In the genomic region with DNA sequence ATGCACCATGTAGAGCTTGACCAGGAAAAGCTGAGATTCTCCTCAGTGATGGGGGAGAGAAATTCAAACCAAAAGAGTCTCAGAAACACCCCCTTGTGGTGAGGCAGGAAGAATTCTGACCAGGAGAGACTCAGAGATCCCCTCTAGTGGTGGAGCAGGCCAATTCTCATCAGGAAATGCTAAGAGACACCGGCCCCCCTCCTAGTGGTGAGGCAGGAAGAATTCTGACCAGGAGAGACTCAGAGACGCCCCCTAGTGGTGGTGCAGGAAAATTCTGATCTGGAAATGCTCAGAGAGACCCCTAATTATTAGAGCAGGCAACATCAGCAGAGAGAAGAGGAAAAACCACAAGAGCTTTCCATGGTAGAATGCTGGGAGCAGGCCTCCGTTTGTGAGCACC, we compare ENCODE assay signal across 7 mouse cellular contexts.
A peak's percentile ranks its signal among the peaks of the same experiment; 100 is the strongest.
DNase-seq lines count a peak whose midpoint lies in the region; ATAC-seq and TF ChIP-seq lines count a peak whose summit lies in the region.

No protein-coding gene starts in this region.

- H3K4me2 ChIP-seq in kidney, postnatal 0 days (ENCODE audit: low read length), result no peak overlapping the region
- no peak overlapping the region for H3K4me2 ChIP-seq in kidney, embryonic 14.5 days (replicated peaks; ENCODE audit: low read depth, low read length)
- no peak overlapping the region for H3K4me2 ChIP-seq in lung, postnatal 0 days (replicated peaks; ENCODE audit: low read depth, low read length)

- H3K9ac ChIP-seq in kidney, postnatal 0 days (ENCODE audit: low read depth, low read length), result no peak overlapping the region
- H3K9ac ChIP-seq in kidney, embryonic 14.5 days (ENCODE audit: low read depth, low read length), result no peak overlapping the region
- H3K9ac ChIP-seq in lung, postnatal 0 days (replicated peaks; ENCODE audit: low read depth), result no peak overlapping the region

- peak; percentile 76 for TF ChIP-seq CTCF in kidney, postnatal 0 days (IDR thresholded peaks at IDR 0.05; ENCODE audit: low read depth)
- TF ChIP-seq CTCF in lung, postnatal 0 days (IDR thresholded peaks at IDR 0.05), result peak; percentile 65

- H3K4me3 ChIP-seq in kidney, postnatal 0 days (replicated peaks; ENCODE audit: low read depth, low read length), result no peak overlapping the region
- no peak overlapping the region for H3K4me3 ChIP-seq in kidney, embryonic 14.5 days (ENCODE audit: low read length)
- H3K4me3 ChIP-seq in lung, postnatal 0 days (ENCODE audit: low read depth, low read length), result no peak overlapping the region

- no peaks in the 10 kb centered on the region for H3K4me1 ChIP-seq in kidney, postnatal 0 days (replicated peaks; ENCODE audit: insufficient read depth, low read length)
- no peaks in the 10 kb centered on the region for H3K4me1 ChIP-seq in kidney, embryonic 14.5 days (ENCODE audit: control insufficient read depth, insufficient read depth, low read length)
- H3K4me1 ChIP-seq in lung, postnatal 0 days (ENCODE audit: insufficient read depth, low read depth, low read length), result no peaks in the 10 kb centered on the region

- no peaks in the 10 kb centered on the region for H3K9me3 ChIP-seq in kidney, postnatal 0 days (replicated peaks; ENCODE audit: low read length)
- H3K9me3 ChIP-seq in kidney, embryonic 14.5 days (ENCODE audit: control insufficient read depth, low read length), result no peaks in the 10 kb centered on the region
- H3K9me3 ChIP-seq in lung, postnatal 0 days (ENCODE audit: low read length), result no peaks in the 10 kb centered on the region

- no peak for TF ChIP-seq EP300 in lung, postnatal 0 days (IDR thresholded peaks at IDR 0.05)

- H3K36me3 ChIP-seq in kidney, postnatal 0 days (ENCODE audit: insufficient read depth, low read length), result no peaks in the 10 kb centered on the region
- H3K36me3 ChIP-seq in kidney, embryonic 14.5 days (ENCODE audit: control insufficient read depth, insufficient read depth, low read length), result no peaks in the 10 kb centered on the region
- no peaks in the 10 kb centered on the region for H3K36me3 ChIP-seq in lung, postnatal 0 days (ENCODE audit: insufficient read depth, low read length)

- no peak overlapping the region for H3K27ac ChIP-seq in kidney, postnatal 0 days
- H3K27ac ChIP-seq in kidney, embryonic 14.5 days (ENCODE audit: low read depth, low read length), result no peak overlapping the region
- H3K27ac ChIP-seq in lung, postnatal 0 days (ENCODE audit: low read length), result no peak overlapping the region

- DNase-seq in kidney, postnatal 0 days (ENCODE audit: low spot score), result peak; percentile 37
- peak; percentile 66 for DNase-seq in ZHBTc4 (ENCODE audit: low read depth, low spot score)
- DNase-seq in frontal cortex, adult 2 months (ENCODE audit: extremely low spot score in 1 of 2, low spot score in 1 of 2), result peak; percentile 51 to 71
- peak; percentile 15 for DNase-seq in lung, postnatal 0 days (ENCODE audit: low spot score)
- no peak for DNase-seq in T-cell, adult 2 months (ENCODE audit: low spot score)
- no peak for DNase-seq in spleen, postnatal 14 days (ENCODE audit: low spot score in 2 of 2)

- 58% methylated on average over 3 of the region's 3 CpGs for WGBS in kidney, postnatal 0 days
- 58% methylated on average over 3 of the region's 3 CpGs for WGBS in kidney, embryonic 14.5 days
- WGBS in lung, postnatal 0 days, result 45% methylated on average over 3 of the region's 3 CpGs

- no peaks in the 10 kb centered on the region for H3K27me3 ChIP-seq in kidney, postnatal 0 days (ENCODE audit: insufficient read depth, low read length)
- no peaks in the 10 kb centered on the region for H3K27me3 ChIP-seq in kidney, embryonic 14.5 days (ENCODE audit: control insufficient read depth, insufficient read depth, low read length)
- H3K27me3 ChIP-seq in lung, postnatal 0 days (replicated peaks; ENCODE audit: insufficient read depth, low read length), result no peaks in the 10 kb centered on the region

- no peak for ATAC-seq in kidney, postnatal 0 days (replicated peaks; ENCODE audit: low FRiP score, low read depth)
- ATAC-seq in kidney, embryonic 14.5 days (ENCODE audit: low FRiP score, low TSS enrichment), result no peak
- ATAC-seq in lung, postnatal 0 days, result no peak

Comparison
In these comparisons a context has a peak if more than half of its experiments do, and no peak if none do; other contexts are left out.
1. DNase-seq: peak in kidney, postnatal 0 days (single experiment), ZHBTc4 (single experiment), frontal cortex, adult 2 months (2 of 2) and lung, postnatal 0 days (single experiment); none in T-cell, adult 2 months (single experiment) and spleen, postnatal 14 days (0 of 2).